Mouse (Mus musculus) C2C12 (cell line): Measurements from ENCODE around the gene 3110021N24Rik. TPM values are rescaled to one million over a fixed set of nuclear protein-coding genes. Genes with fewer than 3 reads are reported as not detected.

ENCODE experiments used
- H3K27me3 ChIP-seq: one replicate; pipeline ENCODE4 v1.6.1; 2011; ENCODE audit not compliant: control insufficient read depth, insufficient read depth, insufficient read length
- H3K36me3 ChIP-seq: one replicate; pipeline ENCODE4 v1.6.1; 2011; ENCODE audit not compliant: control insufficient read depth, insufficient read depth
- H3K4me3 ChIP-seq: one replicate; pipeline ENCODE4 v1.5.1; 2011; ENCODE audit warnings: mild to moderate bottlenecking, control low read depth; ENCODE audit not compliant: poor library complexity, insufficient read depth, severe bottlenecking
- H3K79me2 ChIP-seq: one replicate; pipeline ENCODE4 v1.6.1; 2011; ENCODE audit not compliant: control insufficient read depth, insufficient read depth
- H3K79me3 ChIP-seq: one replicate; pipeline ENCODE4 v1.6.1; 2011; ENCODE audit warnings: low read depth, control low read depth
- H3ac ChIP-seq: one replicate; pipeline ENCODE3; 2011; ENCODE audit warnings: low read depth; ENCODE audit not compliant: control insufficient read depth, insufficient read length
- CEBPB ChIP-seq: IDR thresholded peaks from one replicate; pipeline ENCODE4 v1.6.1; 2011; ENCODE audit warnings: low read depth, mild to moderate bottlenecking, control low read depth, moderate library complexity
- CTCF ChIP-seq: IDR thresholded peaks from one replicate; pipeline ENCODE4 v1.5.1; 2011; ENCODE audit not compliant: control insufficient read depth, insufficient read depth, insufficient read length
- FOSL1 ChIP-seq: IDR thresholded peaks from one replicate; pipeline ENCODE4 v1.8.0; 2011; ENCODE audit warnings: mild to moderate bottlenecking, low read length; ENCODE audit not compliant: poor library complexity, insufficient read depth, severe bottlenecking
- MAX ChIP-seq: IDR thresholded peaks from one replicate; pipeline ENCODE4 v1.6.1; 2011; ENCODE audit warnings: mild to moderate bottlenecking, control low read depth
- MYOD1 ChIP-seq: IDR thresholded peaks from one replicate; pipeline ENCODE4 v1.6.1; 2011; ENCODE audit warnings: low read depth; ENCODE audit not compliant: control insufficient read depth, insufficient read length
- MYOG ChIP-seq: IDR thresholded peaks from one replicate; pipeline ENCODE4 v1.6.1; 2011; ENCODE audit not compliant: control insufficient read depth, insufficient read length; ENCODE audit errors: extremely low read depth
- USF1 ChIP-seq: IDR thresholded peaks from one replicate; pipeline ENCODE4 v1.6.1; 2011; ENCODE audit warnings: low read depth, mild to moderate bottlenecking, control low read depth, moderate library complexity
- polyA plus RNA-seq: library from polyadenylated mRNA; unstranded; fragments of >200 nt; fragmentation: generic; extraction: Trizol; gene quantifications from one replicate; pipeline ENCODE4 v1.2.1, GENCODE M21; 2012; ENCODE audit warnings: missing spikeins

3110021N24Rik gene
- polyA plus RNA-seq, 1 experiment = not detected

DNA sequence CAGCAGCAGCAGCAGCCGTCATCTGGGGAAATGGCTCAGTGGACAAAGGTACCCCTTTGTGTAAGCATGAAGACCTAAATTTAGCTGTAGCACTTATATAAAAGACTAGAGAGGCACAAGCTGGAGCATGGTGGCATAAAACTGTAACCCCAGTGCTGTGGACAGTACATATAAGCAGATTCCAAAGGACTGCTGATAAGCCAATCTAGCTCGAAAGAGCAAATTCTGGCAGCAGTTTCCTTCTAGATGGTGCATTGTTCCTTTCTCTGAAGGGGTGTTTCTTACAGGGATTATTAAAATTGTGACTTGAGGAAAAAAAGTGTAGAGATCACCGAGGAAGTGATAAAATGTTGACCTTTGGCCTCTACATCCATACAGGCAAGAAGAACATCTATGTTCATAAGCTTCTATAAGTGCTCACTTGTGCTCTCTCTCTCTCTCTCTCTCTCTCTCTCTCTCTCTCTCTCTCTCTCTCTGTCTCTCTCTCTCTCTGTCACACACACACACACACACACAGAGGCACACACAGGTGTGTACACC lies 1.9 kb downstream of the 3110021N24Rik start:
- Histone ChIP-seq H3K4me3 (no peak overlapping the region), H3K36me3 (peaks cover 6% of the 10 kb centered on the region), H3K79me2 (no peaks in the 10 kb centered on the region), H3ac (no peak overlapping the region), H3K27me3 (no peaks in the 10 kb centered on the region), H3K79me3 (no peaks in the 10 kb centered on the region)
- TF ChIP-seq MYOD1 = no peak
- TF ChIP-seq CEBPB = no peak
- TF ChIP-seq CTCF = no peak
- TF ChIP-seq USF1 = no peak

DNA sequence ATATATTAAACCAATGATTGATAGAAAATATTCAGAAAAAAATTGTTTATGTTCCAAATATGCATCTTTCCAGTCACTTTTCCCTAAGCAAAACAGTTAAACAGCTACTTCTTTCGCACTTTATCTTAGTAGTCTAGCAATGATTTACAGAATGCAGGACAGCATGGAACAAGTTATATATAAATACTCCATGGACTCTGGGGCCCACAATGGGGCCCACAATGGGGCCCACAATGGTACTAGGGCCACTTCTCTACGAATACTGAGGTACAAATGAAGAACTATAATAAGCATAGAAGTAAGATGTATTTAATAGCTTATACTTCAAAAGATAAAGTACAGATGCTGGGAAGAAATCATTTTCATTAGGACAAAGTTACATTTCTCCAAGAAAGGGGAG lies 4.7 kb downstream of the 3110021N24Rik start:
- Histone ChIP-seq H3ac (no peak overlapping the region), H3K36me3 (no peaks in the 10 kb centered on the region), H3K79me2 (no peaks in the 10 kb centered on the region), H3K79me3 (no peaks in the 10 kb centered on the region), H3K4me3 (no peak overlapping the region), H3K27me3 (no peaks in the 10 kb centered on the region)
- TF ChIP-seq MAX (no peak), USF1 (no peak), MYOG (no peak), CTCF (no peak), CEBPB (no peak), MYOD1 (no peak), FOSL1 (no peak)

DNA sequence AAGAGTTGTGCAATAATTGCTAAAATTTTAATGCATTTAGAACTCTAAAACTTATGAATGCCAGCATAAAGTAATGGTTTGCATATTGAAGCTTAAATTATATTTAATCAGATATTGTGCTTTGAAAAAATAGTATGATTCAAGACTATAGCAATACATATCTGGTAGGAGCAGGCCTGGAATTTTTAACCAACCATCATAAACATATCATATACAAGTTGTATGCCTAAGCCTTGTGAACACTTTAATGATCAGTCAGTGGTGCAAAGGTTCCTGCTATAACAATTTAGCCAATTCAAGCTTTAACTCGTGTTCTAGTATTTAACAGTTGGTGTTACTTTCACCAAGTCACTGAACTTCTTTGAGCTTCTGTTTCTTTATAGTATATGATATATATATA lies 11.0 kb downstream of the 3110021N24Rik start:
- Histone ChIP-seq H3K4me3 (no peak overlapping the region), H3K27me3 (no peaks in the 10 kb centered on the region), H3K79me3 (peaks cover 1% of the 10 kb centered on the region), H3K36me3 (no peaks in the 10 kb centered on the region), H3ac (no peak overlapping the region), H3K79me2 (no peaks in the 10 kb centered on the region)
- TF ChIP-seq USF1 (no peak), MYOD1 (no peak), FOSL1 (no peak), CTCF (no peak), CEBPB (no peak)

DNA sequence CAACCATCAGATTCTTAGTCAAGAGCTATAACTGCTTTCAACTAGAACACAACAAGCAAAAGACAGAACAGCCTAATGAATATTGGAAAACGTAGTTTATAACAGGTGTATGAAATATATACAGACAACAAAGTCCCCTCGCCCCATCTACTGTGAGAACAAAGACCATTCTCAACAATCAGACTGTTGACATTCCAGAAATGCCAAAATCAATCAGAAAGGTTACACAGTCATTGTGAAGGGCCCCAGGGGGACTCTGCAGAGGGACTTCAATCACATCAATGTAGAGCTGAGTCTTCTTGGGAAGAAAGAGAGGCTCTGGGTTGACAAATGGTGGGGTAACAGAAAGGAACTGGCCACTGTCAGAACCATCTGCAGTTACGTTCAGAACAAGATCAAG lies 12.1 kb downstream of the 3110021N24Rik start:
- Histone ChIP-seq H3ac (no peak overlapping the region), H3K27me3 (no peaks in the 10 kb centered on the region), H3K36me3 (no peaks in the 10 kb centered on the region), H3K79me3 (peaks cover 1% of the 10 kb centered on the region), H3K79me2 (no peaks in the 10 kb centered on the region), H3K4me3 (no peak overlapping the region)
- TF ChIP-seq MYOD1 = no peak
- no peak for TF ChIP-seq MYOG
- TF ChIP-seq CEBPB = no peak
- TF ChIP-seq CTCF = no peak

DNA sequence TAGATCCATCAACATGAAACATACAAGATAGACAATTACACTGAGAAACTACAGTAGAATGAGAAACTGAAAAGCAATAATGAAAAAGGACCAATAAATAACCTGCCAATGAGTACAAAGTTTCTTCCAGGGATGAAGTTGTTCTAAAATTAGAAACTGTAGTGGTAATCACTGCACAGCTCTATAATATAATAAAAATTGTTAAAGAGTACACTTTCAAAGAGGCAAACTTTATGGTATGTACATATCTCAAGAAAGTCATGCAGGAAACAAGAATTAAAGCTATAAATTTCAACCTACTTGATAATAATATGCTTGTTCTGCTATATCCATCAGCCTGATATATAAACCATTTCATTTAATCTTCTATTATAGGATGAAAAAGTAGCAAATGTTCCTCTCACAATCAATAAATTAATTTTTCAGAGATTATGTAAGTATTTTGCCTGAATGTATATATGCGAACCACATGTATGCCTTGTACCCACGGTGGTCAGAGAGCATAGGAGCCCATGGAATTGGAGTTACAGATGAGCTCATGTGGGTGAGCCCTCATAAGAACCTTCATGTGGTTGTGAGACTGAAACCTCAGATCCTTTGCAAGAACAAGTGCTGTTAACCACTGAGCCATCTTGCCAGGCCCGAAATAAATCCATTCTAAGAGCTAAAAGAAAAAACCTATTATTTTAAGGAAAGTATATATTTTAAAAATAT lies 26.9 kb downstream of the 3110021N24Rik start:
- no peak overlapping the region for H3K4me3 ChIP-seq
- no peaks in the 10 kb centered on the region for H3K27me3 ChIP-seq
- no peaks in the 10 kb centered on the region for H3K79me2 ChIP-seq
- TF ChIP-seq FOSL1 (no peak), MAX (no peak), USF1 (no peak)
- H3K79me3 ChIP-seq = no peaks in the 10 kb centered on the region
- no peak overlapping the region for H3ac ChIP-seq
- H3K36me3 ChIP-seq = no peaks in the 10 kb centered on the region

DNA sequence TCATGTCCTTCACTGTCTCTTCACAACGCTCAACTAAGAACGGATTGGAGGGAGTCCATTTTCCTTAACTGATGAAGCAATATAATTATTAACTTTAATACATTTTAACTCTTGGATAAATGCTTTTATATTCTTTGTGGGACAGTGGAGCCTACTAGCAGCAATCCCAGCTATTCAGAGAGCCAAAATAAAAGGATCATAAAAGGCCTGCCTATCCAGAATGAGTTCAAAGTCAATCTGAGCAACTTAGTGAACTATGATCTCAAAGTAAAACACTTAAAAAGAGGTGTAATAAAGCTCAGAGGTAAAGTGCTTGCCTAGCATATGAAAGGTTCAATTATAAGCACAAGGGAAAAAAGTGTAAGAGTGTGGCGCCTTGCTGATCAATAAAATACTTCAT lies 40.1 kb downstream of the 3110021N24Rik start:
- Histone ChIP-seq H3K79me2 (no peaks in the 10 kb centered on the region), H3K79me3 (peaks cover 5% of the 10 kb centered on the region), H3K4me3 (no peak overlapping the region), H3ac (no peak overlapping the region), H3K36me3 (no peaks in the 10 kb centered on the region), H3K27me3 (no peaks in the 10 kb centered on the region)
- TF ChIP-seq USF1 (no peak), FOSL1 (no peak), MAX (no peak), CTCF (no peak), MYOD1 (no peak), CEBPB (no peak), MYOG (no peak)
